Mouse (Mus musculus): ENCODE results near the gene Cacna2d4. TPM values are rescaled to one million over a fixed set of nuclear protein-coding genes. Genes with fewer than 3 reads are reported as not detected.
"Not testable (repeated sequence)": the region's sequence is repeated elsewhere in the genome, so short reads cannot be mapped to it uniquely, and the experiment has no call there.

Cacna2d4 gene
- polyA plus RNA-seq, 1 experiment from 2014 or later, result not detected

GRCm38 (mm10) chr6:119346257-119346656, 109.9 kb downstream of the Cacna2d4 start:
- no peaks in the 10 kb centered on the region for H3K27me3 ChIP-seq (replicated peaks)
- H3K36me3 ChIP-seq, result no peaks in the 10 kb centered on the region
- H3K4me3 ChIP-seq, result no peak overlapping the region
- peaks cover 4% of the 10 kb centered on the region; the same call in 1 of the 2 replicates for H3K4me1 ChIP-seq
- H3K9ac ChIP-seq, result no peak overlapping the region
- 58% methylated on average over 10 of the region's 10 CpGs for WGBS
- H3K4me2 ChIP-seq, result no peak overlapping the region
- no peak for ATAC-seq (ENCODE audit: extremely low read depth, insufficient number of reproducible peaks, low FRiP score, low TSS enrichment)
- H3K27ac ChIP-seq (replicated peaks), result no peak overlapping the region
- no peaks in the 10 kb centered on the region for H3K9me3 ChIP-seq

- H3K27ac ChIP-seq (replicated peaks), result no peak overlapping the region
- no peak overlapping the region for H3K9ac ChIP-seq
- peaks cover 4% of the 10 kb centered on the region; the same call in 1 of the 2 replicates for H3K36me3 ChIP-seq
- H3K4me3 ChIP-seq, result no peak overlapping the region
- H3K27me3 ChIP-seq (replicated peaks), result no peaks in the 10 kb centered on the region
- 66% methylated on average over 5 of the region's 5 CpGs for WGBS
- no peaks in the 10 kb centered on the region for H3K9me3 ChIP-seq
- no peak overlapping the region for H3K4me2 ChIP-seq
- ATAC-seq (ENCODE audit: extremely low read depth, insufficient number of reproducible peaks, low FRiP score, low TSS enrichment), result no peak
- H3K4me1 ChIP-seq, result peaks cover 14% of the 10 kb centered on the region
Measured at GRCm38 (mm10) chr6:119347813-119348212, 111.5 kb downstream of the Cacna2d4 start.

- H3K36me3 ChIP-seq, result peaks cover 6% of the 10 kb centered on the region
- no peak for ATAC-seq (ENCODE audit: extremely low read depth, insufficient number of reproducible peaks, low FRiP score, low TSS enrichment)
- peaks cover 15% of the 10 kb centered on the region for H3K4me1 ChIP-seq
- no peak overlapping the region for H3K4me3 ChIP-seq
- 0 out of 2 replicates have a peak overlapping the region, but pooled peaks have one; percentile 52 for H3K9ac ChIP-seq
- H3K27ac ChIP-seq (replicated peaks), result no peak overlapping the region
- 0% methylated on average over 1 of the region's 1 CpGs for WGBS
- H3K4me2 ChIP-seq, result no peak overlapping the region
- no peaks in the 10 kb centered on the region for H3K27me3 ChIP-seq (replicated peaks)
- H3K9me3 ChIP-seq, result no peaks in the 10 kb centered on the region
Measured at GRCm38 (mm10) chr6:119348234-119348633, 111.9 kb downstream of the Cacna2d4 start.

GRCm38 (mm10) chr6:119350703-119351198, 114.4 kb downstream of the Cacna2d4 start:
- peaks cover 15% of the 10 kb centered on the region for H3K4me1 ChIP-seq
- no peaks in the 10 kb centered on the region for H3K27me3 ChIP-seq (replicated peaks)
- H3K9me3 ChIP-seq, result no peaks in the 10 kb centered on the region
- H3K9ac ChIP-seq, result no peak overlapping the region
- 87% methylated on average over 9 of the region's 9 CpGs for WGBS
- no peak overlapping the region for H3K4me3 ChIP-seq
- ATAC-seq (ENCODE audit: extremely low read depth, insufficient number of reproducible peaks, low FRiP score, low TSS enrichment), result no peak
- H3K27ac ChIP-seq (replicated peaks), result no peak overlapping the region
- H3K4me2 ChIP-seq, result no peak overlapping the region
- peaks cover 31% of the 10 kb centered on the region for H3K36me3 ChIP-seq

- Histone ChIP-seq H3K9me3 (no peaks in the 10 kb centered on the region), H3K27me3 (replicated peaks) (no peaks in the 10 kb centered on the region), H3K9ac (no peak overlapping the region), H3K36me3 (peaks cover 40% of the 10 kb centered on the region), H3K27ac (replicated peaks) (no peak overlapping the region), H3K4me3 (no peak overlapping the region), H3K4me2 (no peak overlapping the region), H3K4me1 (peaks cover 15% of the 10 kb centered on the region)
- ATAC-seq (ENCODE audit: extremely low read depth, insufficient number of reproducible peaks, low FRiP score, low TSS enrichment), result no peak
- WGBS, result 68% methylated on average over 8 of the region's 8 CpGs
Measured at GRCm38 (mm10) chr6:119351656-119352055, 115.3 kb downstream of the Cacna2d4 start.

- peaks cover 48% of the 10 kb centered on the region for H3K36me3 ChIP-seq
- 73% methylated on average over 6 of the region's 6 CpGs for WGBS
- H3K4me1 ChIP-seq, result peaks cover 15% of the 10 kb centered on the region
- no peak overlapping the region for H3K27ac ChIP-seq (replicated peaks)
- no peak overlapping the region for H3K4me3 ChIP-seq
- H3K9ac ChIP-seq, result no peak overlapping the region; the same call in 1 of the 2 replicates
- H3K27me3 ChIP-seq (replicated peaks), result no peaks in the 10 kb centered on the region
- no peak for ATAC-seq (ENCODE audit: extremely low read depth, insufficient number of reproducible peaks, low FRiP score, low TSS enrichment)
- H3K4me2 ChIP-seq, result no peak overlapping the region
- no peaks in the 10 kb centered on the region for H3K9me3 ChIP-seq
Measured at GRCm38 (mm10) chr6:119352501-119352900, 116.2 kb downstream of the Cacna2d4 start.

- Histone ChIP-seq H3K27ac (replicated peaks) (no peak overlapping the region), H3K4me1 (peaks cover 6% of the 10 kb centered on the region), H3K9me3 (no peaks in the 10 kb centered on the region), H3K36me3 (peaks cover 90% of the 10 kb centered on the region), H3K27me3 (replicated peaks) (no peaks in the 10 kb centered on the region), H3K9ac (no peak overlapping the region), H3K4me2 (no peak overlapping the region), H3K4me3 (no peak overlapping the region)
- ATAC-seq (ENCODE audit: extremely low read depth, insufficient number of reproducible peaks, low FRiP score, low TSS enrichment), result no peak
- 86% methylated on average over 8 of the region's 8 CpGs for WGBS
Measured at GRCm38 (mm10) chr6:119358020-119358571, 121.8 kb downstream of the Cacna2d4 start.

GRCm38 (mm10) chr6:119360250-119360649, 123.9 kb downstream of the Cacna2d4 start:
- not testable (repeated sequence) for H3K9ac ChIP-seq; ATAC-seq (ENCODE audit: extremely low read depth, insufficient number of reproducible peaks, low FRiP score, low TSS enrichment); H3K4me2 ChIP-seq; H3K4me3 ChIP-seq; H3K4me1 ChIP-seq; H3K27ac ChIP-seq (replicated peaks); H3K9me3 ChIP-seq; H3K27me3 ChIP-seq (replicated peaks)
- 84% methylated on average over 6 of the region's 6 CpGs for WGBS
- peaks cover 87% of the 10 kb centered on the region for H3K36me3 ChIP-seq

- Histone ChIP-seq H3K4me1 (peaks cover 8% of the 10 kb centered on the region), H3K9ac (no peak overlapping the region), H3K4me2 (no peak overlapping the region), H3K36me3 (peaks cover 87% of the 10 kb centered on the region), H3K9me3 (no peaks in the 10 kb centered on the region), H3K27me3 (replicated peaks) (no peaks in the 10 kb centered on the region), H3K4me3 (no peak overlapping the region), H3K27ac (replicated peaks) (no peak overlapping the region)
- 61% methylated on average over 3 of the region's 3 CpGs for WGBS
- no peak for ATAC-seq (ENCODE audit: extremely low read depth, insufficient number of reproducible peaks, low FRiP score, low TSS enrichment)
Measured at GRCm38 (mm10) chr6:119360925-119361702, 124.8 kb downstream of the Cacna2d4 start.

GRCm38 (mm10) chr6:119363593-119363992, 127.3 kb downstream of the Cacna2d4 start:
- no peak overlapping the region for H3K4me3 ChIP-seq
- no peaks in the 10 kb centered on the region for H3K9me3 ChIP-seq
- no peak overlapping the region for H3K9ac ChIP-seq
- no peak overlapping the region for H3K4me2 ChIP-seq
- H3K27ac ChIP-seq (replicated peaks), result no peak overlapping the region
- WGBS, result 95% methylated on average over 5 of the region's 5 CpGs
- peaks cover 78% of the 10 kb centered on the region for H3K36me3 ChIP-seq
- H3K4me1 ChIP-seq, result peaks cover 8% of the 10 kb centered on the region
- no peak for ATAC-seq (ENCODE audit: extremely low read depth, insufficient number of reproducible peaks, low FRiP score, low TSS enrichment)
- no peaks in the 10 kb centered on the region for H3K27me3 ChIP-seq (replicated peaks)

- not testable (repeated sequence) for H3K27ac ChIP-seq (replicated peaks); H3K27me3 ChIP-seq (replicated peaks); H3K9ac ChIP-seq; H3K4me1 ChIP-seq; ATAC-seq (ENCODE audit: extremely low read depth, insufficient number of reproducible peaks, low FRiP score, low TSS enrichment); H3K4me2 ChIP-seq; H3K9me3 ChIP-seq; H3K4me3 ChIP-seq
- H3K36me3 ChIP-seq, result peaks cover 58% of the 10 kb centered on the region
- WGBS, result 75% methylated on average over 4 of the region's 4 CpGs
Measured at GRCm38 (mm10) chr6:119366800-119367199, 130.5 kb downstream of the Cacna2d4 start.
